Mouse (Mus musculus): ENCODE results near the gene Tsc1. TPM values are rescaled to one million over a fixed set of nuclear protein-coding genes. Genes with fewer than 3 reads are reported as not detected.
A peak's percentile ranks its signal among the peaks of the same experiment; 100 is the strongest.

Tsc1 gene
- 10 to 100 TPM; 16.5 to 19.5 TPM for total RNA-seq (2021)
- long read RNA-seq, experiment 1, full-length matches to known transcripts = 1 of 19 reads
- long read RNA-seq, experiment 1, partial matches to known transcripts = 2 of 19 reads
- long read RNA-seq, experiment 1, other reads (novel, unspliced or antisense) = 16 of 19 reads
- long read RNA-seq, experiment 2, full-length matches to known transcripts = 1 of 39 reads
- long read RNA-seq, experiment 2, partial matches to known transcripts = 0 of 39 reads
- long read RNA-seq, experiment 2, other reads (novel, unspliced or antisense) = 38 of 39 reads

GRCm38 (mm10) chr2:28640461-28641424 is at the start of gene Tsc1:
Gene Tsc1, plus strand, starts transcription at chr2:28641228.
- DNase-seq = peak; percentile 96
- intact Hi-C loops (cut with DNase I; ENCODE audit: low total_unique reads) = no loop called here

GRCm38 (mm10) chr2:28591479-28591878 is 49.5 kb upstream of the Tsc1 start:
- DNase-seq = no peak
- intact Hi-C loops (cut with DNase I; ENCODE audit: low total_unique reads) = no loop called here

GRCm38 (mm10) chr2:28592809-28593208 is 48.2 kb upstream of the Tsc1 start:
- intact Hi-C loops (cut with DNase I; ENCODE audit: low total_unique reads) = no loop called here
- DNase-seq = peak; percentile 63

GRCm38 (mm10) chr2:28596021-28596420 is 45.0 kb upstream of the Tsc1 start:
- DNase-seq = no peak
- intact Hi-C loops (cut with DNase I; ENCODE audit: low total_unique reads) = no loop called here

- intact Hi-C loops (cut with DNase I; ENCODE audit: low total_unique reads) = no loop called here
- no peak for DNase-seq
Observed at GRCm38 (mm10) chr2:28596998-28597397, 44.0 kb upstream of the Tsc1 start.

GRCm38 (mm10) chr2:28597733-28598547 is 43.1 kb upstream of the Tsc1 start:
- DNase-seq = no peak
- intact Hi-C loops (cut with DNase I; ENCODE audit: low total_unique reads) = no loop called here

GRCm38 (mm10) chr2:28598692-28599568 is 42.1 kb upstream of the Tsc1 start:
- intact Hi-C loops (cut with DNase I; ENCODE audit: low total_unique reads) = no loop called here
- DNase-seq = no peak

GRCm38 (mm10) chr2:28599569-28599900 is 41.5 kb upstream of the Tsc1 start:
- no peak for DNase-seq
- intact Hi-C loops (cut with DNase I; ENCODE audit: low total_unique reads) = no loop called here

- intact Hi-C loops (cut with DNase I; ENCODE audit: low total_unique reads) = no loop called here
- no peak for DNase-seq
Observed at GRCm38 (mm10) chr2:28601720-28602590, 39.1 kb upstream of the Tsc1 start.

GRCm38 (mm10) chr2:28603542-28603941 is 37.5 kb upstream of the Tsc1 start:
- intact Hi-C loops (cut with DNase I; ENCODE audit: low total_unique reads) = no loop called here
- no peak for DNase-seq

- intact Hi-C loops (cut with DNase I; ENCODE audit: low total_unique reads) = no loop called here
- no peak for DNase-seq
Observed at GRCm38 (mm10) chr2:28605789-28606541, 35.1 kb upstream of the Tsc1 start.

- intact Hi-C loops (cut with DNase I; ENCODE audit: low total_unique reads) = no loop called here
- DNase-seq = no peak
Observed at GRCm38 (mm10) chr2:28606601-28607340, 34.3 kb upstream of the Tsc1 start.

- intact Hi-C loops (cut with DNase I; ENCODE audit: low total_unique reads) = no loop called here
Observed at GRCm38 (mm10) chr2:28607341-28608165, 33.5 kb upstream of the Tsc1 start.

GRCm38 (mm10) chr2:28609851-28610250 is 31.2 kb upstream of the Tsc1 start:
- intact Hi-C loops (cut with DNase I; ENCODE audit: low total_unique reads) = no loop called here
- DNase-seq = no peak

More at GRCm38 (mm10) chr2:28607341-28608165, 33.5 kb upstream of the Tsc1 start:
- DNase-seq = no peak

GRCm38 (mm10) chr2:28610716-28611406 is 30.2 kb upstream of the Tsc1 start:
- no peak for DNase-seq
- intact Hi-C loops (cut with DNase I; ENCODE audit: low total_unique reads) = no loop called here
